18 mouse cellular contexts compared by ENCODE assay signal in the genomic region with DNA sequence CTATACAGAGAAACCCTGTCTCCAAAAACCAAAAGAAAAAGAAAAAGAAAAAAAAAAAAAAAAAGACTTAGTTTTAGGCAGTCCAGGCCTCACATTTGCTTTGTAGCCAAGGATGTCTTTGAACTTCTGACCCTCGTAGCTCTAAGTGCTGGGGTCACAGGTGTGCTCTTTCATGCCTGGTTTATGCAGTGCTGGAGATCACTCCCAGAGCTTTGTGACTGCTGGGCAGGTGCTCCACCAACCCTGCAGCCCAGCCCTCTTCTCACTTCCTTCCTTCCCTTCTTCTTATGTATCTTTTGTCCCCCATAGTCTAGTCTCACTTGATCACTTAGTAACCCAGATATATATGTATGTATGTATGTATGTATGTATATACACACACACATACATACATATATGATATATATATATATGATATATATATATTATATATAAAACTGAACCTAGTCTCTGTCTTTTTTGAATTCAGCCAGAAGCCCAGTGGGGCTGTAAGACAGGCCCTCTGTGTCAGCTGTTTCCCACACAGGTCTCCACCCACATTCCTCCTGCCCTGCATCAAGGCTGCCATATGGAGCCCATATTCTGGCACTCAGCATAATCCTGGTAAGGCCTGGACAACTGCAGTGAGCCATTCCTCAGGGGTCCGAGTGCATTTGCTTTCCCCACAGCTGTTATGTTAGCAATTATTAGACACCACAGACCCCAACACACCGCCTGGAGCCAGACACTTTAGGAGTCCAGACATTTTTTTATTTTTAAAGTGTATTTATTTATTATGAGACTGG. TPM values are rescaled to one million over a fixed set of nuclear protein-coding genes. Genes with fewer than 3 reads are reported as not detected.
DNase-seq lines count a peak whose midpoint lies in the region; ATAC-seq and TF ChIP-seq lines count a peak whose summit lies in the region.
"Had no signal": no experiment of that assay in that cellular context is flagged by ENCODE, and none has a peak within 500 bp of the region (broad histone marks: within the 10 kb centered on the region; RNA-seq: fewer than 3 reads in every experiment).

No protein-coding gene starts in this region.

- ATAC-seq in hindbrain, embryonic 16.5 days, result no peak
- ATAC-seq in midbrain, postnatal 0 days (ENCODE audit: low FRiP score), result no peak
- ATAC-seq in midbrain, embryonic 16.5 days, result no peak
- peak; percentile 77 for ATAC-seq in embryonic facial prominence, embryonic 15.5 days (ENCODE audit: insufficient number of reproducible peaks, low FRiP score, low TSS enrichment, low read depth)
- ATAC-seq: intestine, postnatal 0 days had no signal

- TF ChIP-seq CTCF in midbrain, postnatal 0 days (IDR thresholded peaks at IDR 0.05), result no peak
- TF ChIP-seq CTCF in cerebellum, adult 2 months (IDR thresholded peaks at IDR 0.05; ENCODE audit: borderline replicate concordance, insufficient read depth, low read depth, low read length), result no peak

- peaks cover 18% of the 10 kb centered on the region for H3K4me1 ChIP-seq in hindbrain, embryonic 10.5 days (replicated peaks)
- peaks cover 4% of the 10 kb centered on the region; the same call in 1 of the 2 replicates for H3K4me1 ChIP-seq in hindbrain, embryonic 16.5 days (ENCODE audit: control insufficient read depth, insufficient read depth, low read depth, low read length)
- no peaks in the 10 kb centered on the region for H3K4me1 ChIP-seq in midbrain, postnatal 0 days (ENCODE audit: insufficient read depth, low read length)
- H3K4me1 ChIP-seq in midbrain, embryonic 16.5 days (ENCODE audit: control insufficient read depth, insufficient read depth, low read length), result peaks cover 2% of the 10 kb centered on the region; the same call in 1 of the 2 replicates
- H3K4me1 ChIP-seq in embryonic facial prominence, embryonic 15.5 days, result peaks cover 12% of the 10 kb centered on the region
- peaks cover 3% of the 10 kb centered on the region; the same call in 1 of the 2 replicates for H3K4me1 ChIP-seq in cerebellum, adult 2 months (ENCODE audit: control insufficient read depth, insufficient read depth, low read length)

- no peaks in the 10 kb centered on the region for H3K9me3 ChIP-seq in hindbrain, embryonic 10.5 days
- H3K9me3 ChIP-seq in hindbrain, embryonic 16.5 days (ENCODE audit: control insufficient read depth, low read length), result no peaks in the 10 kb centered on the region
- H3K9me3 ChIP-seq in midbrain, postnatal 0 days (ENCODE audit: low read length), result no peaks in the 10 kb centered on the region
- no peaks in the 10 kb centered on the region for H3K9me3 ChIP-seq in midbrain, embryonic 16.5 days (replicated peaks; ENCODE audit: control insufficient read depth, low read length, poor library complexity, severe bottlenecking)
- no peaks in the 10 kb centered on the region for H3K9me3 ChIP-seq in embryonic facial prominence, embryonic 15.5 days (replicated peaks)
- H3K9me3 ChIP-seq: heart, embryonic 13.5 days had no signal

- H3K4me2 ChIP-seq in hindbrain, embryonic 16.5 days (ENCODE audit: low read length), result no peak overlapping the region
- no peak overlapping the region for H3K4me2 ChIP-seq in midbrain, postnatal 0 days (ENCODE audit: low read depth, low read length, poor library complexity, severe bottlenecking)
- H3K4me2 ChIP-seq in midbrain, embryonic 16.5 days (ENCODE audit: low read length), result no peak overlapping the region
- no peak overlapping the region for H3K4me2 ChIP-seq in embryonic facial prominence, embryonic 15.5 days (replicated peaks)
- H3K4me2 ChIP-seq: heart, embryonic 13.5 days had no signal

- H3K36me3 ChIP-seq in hindbrain, embryonic 10.5 days, result peaks cover 5% of the 10 kb centered on the region; the same call in 1 of the 2 replicates
- H3K36me3 ChIP-seq in hindbrain, embryonic 16.5 days (ENCODE audit: control insufficient read depth, insufficient read depth, low read length), result no peaks in the 10 kb centered on the region
- H3K36me3 ChIP-seq in midbrain, postnatal 0 days (ENCODE audit: insufficient read depth, low read length), result no peaks in the 10 kb centered on the region
- no peaks in the 10 kb centered on the region for H3K36me3 ChIP-seq in midbrain, embryonic 16.5 days (ENCODE audit: control insufficient read depth, insufficient read depth, low read length)
- H3K36me3 ChIP-seq in embryonic facial prominence, embryonic 15.5 days, result peaks cover 7% of the 10 kb centered on the region

- H3K9ac ChIP-seq in hindbrain, embryonic 16.5 days (ENCODE audit: low read depth, low read length), result no peak overlapping the region
- no peak overlapping the region for H3K9ac ChIP-seq in midbrain, postnatal 0 days (replicated peaks; ENCODE audit: low read length, poor library complexity, severe bottlenecking)
- H3K9ac ChIP-seq in midbrain, embryonic 16.5 days (ENCODE audit: low read depth, low read length), result no peak overlapping the region
- H3K9ac ChIP-seq in embryonic facial prominence, embryonic 15.5 days, result no peak overlapping the region
- H3K9ac ChIP-seq: heart, embryonic 13.5 days had no signal

- peak; percentile 33 for DNase-seq in hindbrain, embryonic 10.5 days (ENCODE audit: low spot score)
- peak; percentile 30 for DNase-seq in midbrain, postnatal 0 days (ENCODE audit: low spot score)
- DNase-seq in retina, postnatal 1 day, result peak; percentile 53
- DNase-seq in cerebellum, adult 2 months, result no peak
- no peak for DNase-seq in urinary bladder, postnatal 10 days (ENCODE audit: low spot score)
- DNase-seq: adrenal gland, postnatal 10 days; kidney, postnatal 25 days; liver had no signal

- no peak overlapping the region for H3K27ac ChIP-seq in hindbrain, embryonic 10.5 days
- no peak overlapping the region for H3K27ac ChIP-seq in hindbrain, embryonic 16.5 days (ENCODE audit: low read depth, low read length)
- H3K27ac ChIP-seq in midbrain, postnatal 0 days (ENCODE audit: low read depth, low read length), result no peak overlapping the region
- H3K27ac ChIP-seq in midbrain, embryonic 16.5 days (ENCODE audit: low read length), result no peak overlapping the region
- peak overlapping the region; percentile 13; the same call in 1 of the 2 replicates for H3K27ac ChIP-seq in embryonic facial prominence, embryonic 15.5 days (replicated peaks)
- no peak overlapping the region for H3K27ac ChIP-seq in cerebellum, adult 2 months (ENCODE audit: insufficient read depth, low read length)
- H3K27ac ChIP-seq: heart, embryonic 13.5 days had no signal

- 71% methylated on average over 3 of the region's 3 CpGs for WGBS in hindbrain, embryonic 10.5 days
- WGBS in hindbrain, embryonic 16.5 days, result 55% methylated on average over 3 of the region's 3 CpGs
- whole genome bisulfite sequencing in midbrain, postnatal 0 days, result 86% methylated on average over 3 of the region's 3 CpGs
- WGBS in midbrain, embryonic 16.5 days, result 82% methylated on average over 3 of the region's 3 CpGs
- WGBS in embryonic facial prominence, embryonic 15.5 days, result 44% methylated on average over 3 of the region's 3 CpGs
- WGBS in cerebellum, adult 2 months, result 49% methylated on average over 3 of the region's 3 CpGs

- no peak for TF ChIP-seq POLR2A in cerebellum, adult 2 months (IDR thresholded peaks at IDR 0.05; ENCODE audit: borderline replicate concordance, insufficient read depth, low read length)

- 0 out of 2 replicates have a peak, but pooled peaks cover 7% of the 10 kb centered on the region for H3K27me3 ChIP-seq in hindbrain, embryonic 10.5 days (ENCODE audit: insufficient read depth, poor library complexity, severe bottlenecking)
- H3K27me3 ChIP-seq in hindbrain, embryonic 16.5 days (replicated peaks; ENCODE audit: control insufficient read depth, insufficient read depth, low read length), result no peaks in the 10 kb centered on the region
- no peaks in the 10 kb centered on the region for H3K27me3 ChIP-seq in midbrain, postnatal 0 days (ENCODE audit: insufficient read depth, low read length)
- H3K27me3 ChIP-seq in midbrain, embryonic 16.5 days (ENCODE audit: control insufficient read depth, insufficient read depth, low read depth, low read length), result no peaks in the 10 kb centered on the region
- H3K27me3 ChIP-seq in embryonic facial prominence, embryonic 15.5 days, result no peaks in the 10 kb centered on the region
- H3K27me3 ChIP-seq in cerebellum, adult 2 months (ENCODE audit: control insufficient read depth, insufficient read depth, low read length), result no peaks in the 10 kb centered on the region
- H3K27me3 ChIP-seq: heart, embryonic 13.5 days had no signal

- H3K4me3 ChIP-seq in hindbrain, embryonic 10.5 days, result no peak overlapping the region
- no peak overlapping the region for H3K4me3 ChIP-seq in hindbrain, embryonic 16.5 days (ENCODE audit: low read length)
- no peak overlapping the region for H3K4me3 ChIP-seq in midbrain, postnatal 0 days (ENCODE audit: low read depth, low read length)
- no peak overlapping the region for H3K4me3 ChIP-seq in midbrain, embryonic 16.5 days (ENCODE audit: low read depth, low read length)
- no peak overlapping the region for H3K4me3 ChIP-seq in embryonic facial prominence, embryonic 15.5 days (replicated peaks)
- H3K4me3 ChIP-seq in cerebellum, adult 2 months (replicated peaks; ENCODE audit: insufficient read depth, low read depth, low read length), result no peak overlapping the region
- H3K4me3 ChIP-seq: heart, embryonic 13.5 days had no signal

RNA-seq across cellular contexts. Expression of a gene that starts 4.3 kb away (rescaled TPM):
- 8.8 and 10.4 TPM in 2 replicates for polyA plus RNA-seq in hindbrain, embryonic 10.5 days (2016; fragmentation: Nextera tagmentation; extraction: Ambion mirVana)
- polyA plus RNA-seq in hindbrain, embryonic 16.5 days (2015; fragmentation: Nextera tagmentation; extraction: Ambion mirVana), result 4.7 and 5.4 TPM in 2 replicates
- total RNA-seq in midbrain, postnatal 0 days (2014; rRNA removed), result 1.7 and 2.8 TPM in 2 replicates
- 5.5 and 6.1 TPM in 2 replicates for polyA plus RNA-seq in midbrain, postnatal 0 days (2015; fragmentation: Nextera tagmentation; extraction: Ambion mirVana)
- polyA plus RNA-seq in midbrain, embryonic 16.5 days (2015; fragmentation: Nextera tagmentation; extraction: Ambion mirVana), result 3.2 and 5.2 TPM in 2 replicates
- 29.1 and 32.3 TPM in 2 replicates for polyA plus RNA-seq in embryonic facial prominence, embryonic 15.5 days (2015; fragmentation: Nextera tagmentation; extraction: Ambion mirVana)
- 6.7 TPM in 2 replicates for polyA plus RNA-seq in cerebellum, adult 2 months (2012; rRNA removed)
- total RNA-seq: monocyte, adult 5-6 weeks had no signal

RNA-seq across cellular contexts. Expression of a gene that starts 20.7 kb away (rescaled TPM):
- polyA plus RNA-seq in hindbrain, embryonic 10.5 days (2016; fragmentation: Nextera tagmentation; extraction: Ambion mirVana), result 151 and 160 TPM in 2 replicates
- polyA plus RNA-seq in hindbrain, embryonic 16.5 days (2015; fragmentation: Nextera tagmentation; extraction: Ambion mirVana), result 107 and 113 TPM in 2 replicates
- 48.6 and 67.5 TPM in 2 replicates for total RNA-seq in midbrain, postnatal 0 days (2014; rRNA removed)
- 97.3 and 106 TPM in 2 replicates for polyA plus RNA-seq in midbrain, postnatal 0 days (2015; fragmentation: Nextera tagmentation; extraction: Ambion mirVana)
- polyA plus RNA-seq in midbrain, embryonic 16.5 days (2015; fragmentation: Nextera tagmentation; extraction: Ambion mirVana), result 95.8 and 99.4 TPM in 2 replicates
- polyA plus RNA-seq in embryonic facial prominence, embryonic 15.5 days (2015; fragmentation: Nextera tagmentation; extraction: Ambion mirVana), result 122 and 124 TPM in 2 replicates
- 101 and 113 TPM in 2 replicates for polyA plus RNA-seq in cerebellum, adult 2 months (2012; rRNA removed)

RNA-seq across cellular contexts. Expression of a gene that starts 20.8 kb away (rescaled TPM):
- 38.6 and 43.9 TPM in 2 replicates for polyA plus RNA-seq in hindbrain, embryonic 10.5 days (2016; fragmentation: Nextera tagmentation; extraction: Ambion mirVana)
- 18.7 and 20.8 TPM in 2 replicates for polyA plus RNA-seq in hindbrain, embryonic 16.5 days (2015; fragmentation: Nextera tagmentation; extraction: Ambion mirVana)
- total RNA-seq in midbrain, postnatal 0 days (2014; rRNA removed), result 17.8 and 18.6 TPM in 2 replicates
- polyA plus RNA-seq in midbrain, postnatal 0 days (2015; fragmentation: Nextera tagmentation; extraction: Ambion mirVana), result 16.2 and 19.3 TPM in 2 replicates
- 15.6 and 16.4 TPM in 2 replicates for polyA plus RNA-seq in midbrain, embryonic 16.5 days (2015; fragmentation: Nextera tagmentation; extraction: Ambion mirVana)
- polyA plus RNA-seq in embryonic facial prominence, embryonic 15.5 days (2015; fragmentation: Nextera tagmentation; extraction: Ambion mirVana), result 21.9 and 25.3 TPM in 2 replicates
- 21.5 and 23.8 TPM in 2 replicates for polyA plus RNA-seq in cerebellum, adult 2 months (2012; rRNA removed)

RNA-seq across cellular contexts. Expression of a gene that starts 28.3 kb away (rescaled TPM):
- 5.6 TPM in 2 replicates for polyA plus RNA-seq in hindbrain, embryonic 10.5 days (2016; fragmentation: Nextera tagmentation; extraction: Ambion mirVana)
- 12.9 and 16.6 TPM in 2 replicates for polyA plus RNA-seq in hindbrain, embryonic 16.5 days (2015; fragmentation: Nextera tagmentation; extraction: Ambion mirVana)
- total RNA-seq in midbrain, postnatal 0 days (2014; rRNA removed), result 7.4 and 8.2 TPM in 2 replicates
- polyA plus RNA-seq in midbrain, postnatal 0 days (2015; fragmentation: Nextera tagmentation; extraction: Ambion mirVana), result 10.4 and 12.2 TPM in 2 replicates
- polyA plus RNA-seq in midbrain, embryonic 16.5 days (2015; fragmentation: Nextera tagmentation; extraction: Ambion mirVana), result 15.1 and 17.3 TPM in 2 replicates
- 8.8 and 9.1 TPM in 2 replicates for polyA plus RNA-seq in embryonic facial prominence, embryonic 15.5 days (2015; fragmentation: Nextera tagmentation; extraction: Ambion mirVana)
- 66.4 and 68.8 TPM in 2 replicates for polyA plus RNA-seq in cerebellum, adult 2 months (2012; rRNA removed)
- total RNA-seq: hematopoietic stem cell, adult 5-6 weeks; neutrophil, adult 5-6 weeks had no signal

RNA-seq across cellular contexts. Expression of a gene that starts 35.0 kb away (rescaled TPM):
- 0.22 and 0.48 TPM in 2 replicates for polyA plus RNA-seq in hindbrain, embryonic 10.5 days (2016; fragmentation: Nextera tagmentation; extraction: Ambion mirVana)
- polyA plus RNA-seq in hindbrain, embryonic 16.5 days (2015; fragmentation: Nextera tagmentation; extraction: Ambion mirVana), result 0.72 and 1.1 TPM in 2 replicates
- total RNA-seq in midbrain, postnatal 0 days (2014; rRNA removed), result not detected in 2 replicates
- 1.4 and 1.8 TPM in 2 replicates for polyA plus RNA-seq in midbrain, postnatal 0 days (2015; fragmentation: Nextera tagmentation; extraction: Ambion mirVana)
- 0.61 and 0.95 TPM in 2 replicates for polyA plus RNA-seq in midbrain, embryonic 16.5 days (2015; fragmentation: Nextera tagmentation; extraction: Ambion mirVana)
- 128 and 230 TPM in 2 replicates for polyA plus RNA-seq in embryonic facial prominence, embryonic 15.5 days (2015; fragmentation: Nextera tagmentation; extraction: Ambion mirVana)
- 1.6 and 3.1 TPM in 2 replicates for polyA plus RNA-seq in cerebellum, adult 2 months (2012; rRNA removed)
- total RNA-seq: adrenal gland, postnatal 10 days; ES-E14; hematopoietic stem cell, adult 5-6 weeks; monocyte, adult 5-6 weeks; neutrophil, adult 5-6 weeks had no signal
- polyA plus RNA-seq: gonadal fat pad, adult 2 months; heart, embryonic 13.5 days; intestine, postnatal 0 days had no signal

Comparison
In these comparisons a context has a peak if more than half of its experiments do, and no peak if none do; other contexts are left out.
1. DNase-seq: peak in hindbrain, embryonic 10.5 days (single experiment), midbrain, postnatal 0 days (single experiment) and retina, postnatal 1 day (single experiment); none in cerebellum, adult 2 months (0 of 2) and urinary bladder, postnatal 10 days (single experiment).